Mouse (Mus musculus) B cell, adult 62 days (primary cell): ENCODE results near the gene Khdc3. TPM values are rescaled to one million over a fixed set of nuclear protein-coding genes. Genes with fewer than 3 reads are reported as not detected.

ENCODE experiments used
- total RNA-seq: library from RNA; stranded (reverse); gene quantifications from 4 replicates; pipeline ENCODE4 v1.2.4, GENCODE M21; 2023

The Khdc3 gene
- total RNA-seq: 1.1 to 1.7 TPM in 2 of 4 replicates, not detected in the others

DNA sequence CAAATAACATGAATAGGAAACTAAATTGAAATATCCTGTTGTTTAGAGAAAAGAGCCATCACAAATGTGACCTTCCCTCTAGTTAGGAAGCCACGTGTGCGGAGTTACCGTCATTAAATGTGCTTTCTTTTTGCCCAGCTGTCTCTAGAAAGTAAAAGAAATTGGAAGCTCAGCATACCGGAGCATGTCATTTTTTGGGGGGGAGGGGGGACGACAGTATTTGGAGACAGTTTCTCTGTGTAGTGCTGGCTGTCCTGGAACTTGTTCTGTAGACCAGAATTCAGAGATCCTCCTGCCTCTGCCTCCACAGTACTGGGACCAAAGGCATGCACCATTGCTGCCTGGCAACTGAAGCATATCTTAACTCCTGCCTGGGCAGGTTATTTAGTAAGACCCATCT lies at the start of gene Khdc3:
Gene Khdc3 (plus strand): TSS at position 301 of the 400 bp plus-strand sequence.

DNA sequence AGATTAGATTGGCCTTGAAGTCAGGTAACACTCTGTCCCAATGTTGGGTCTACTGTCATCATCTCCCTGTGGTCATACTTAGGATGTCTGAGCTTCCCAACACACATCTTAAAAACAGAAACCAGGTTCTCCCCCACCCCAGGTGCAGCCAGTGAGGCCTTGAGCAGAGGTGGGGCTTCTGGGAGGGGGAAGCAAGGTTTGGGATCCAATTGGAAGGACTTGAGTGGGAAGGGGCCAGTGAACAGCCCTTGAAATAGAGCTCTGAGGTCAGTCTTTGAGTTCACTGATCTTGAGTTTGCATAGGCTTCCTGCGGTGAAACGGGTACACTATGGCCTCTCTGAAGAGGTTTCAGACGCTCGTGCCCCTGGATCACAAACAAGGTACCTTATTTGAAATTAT lies 545 bp downstream of the Khdc3 start, which contains the start of gene Gm20509:
Gene Gm20509 (plus strand): TSS at position 290 of the 400 bp plus-strand sequence.

DNA sequence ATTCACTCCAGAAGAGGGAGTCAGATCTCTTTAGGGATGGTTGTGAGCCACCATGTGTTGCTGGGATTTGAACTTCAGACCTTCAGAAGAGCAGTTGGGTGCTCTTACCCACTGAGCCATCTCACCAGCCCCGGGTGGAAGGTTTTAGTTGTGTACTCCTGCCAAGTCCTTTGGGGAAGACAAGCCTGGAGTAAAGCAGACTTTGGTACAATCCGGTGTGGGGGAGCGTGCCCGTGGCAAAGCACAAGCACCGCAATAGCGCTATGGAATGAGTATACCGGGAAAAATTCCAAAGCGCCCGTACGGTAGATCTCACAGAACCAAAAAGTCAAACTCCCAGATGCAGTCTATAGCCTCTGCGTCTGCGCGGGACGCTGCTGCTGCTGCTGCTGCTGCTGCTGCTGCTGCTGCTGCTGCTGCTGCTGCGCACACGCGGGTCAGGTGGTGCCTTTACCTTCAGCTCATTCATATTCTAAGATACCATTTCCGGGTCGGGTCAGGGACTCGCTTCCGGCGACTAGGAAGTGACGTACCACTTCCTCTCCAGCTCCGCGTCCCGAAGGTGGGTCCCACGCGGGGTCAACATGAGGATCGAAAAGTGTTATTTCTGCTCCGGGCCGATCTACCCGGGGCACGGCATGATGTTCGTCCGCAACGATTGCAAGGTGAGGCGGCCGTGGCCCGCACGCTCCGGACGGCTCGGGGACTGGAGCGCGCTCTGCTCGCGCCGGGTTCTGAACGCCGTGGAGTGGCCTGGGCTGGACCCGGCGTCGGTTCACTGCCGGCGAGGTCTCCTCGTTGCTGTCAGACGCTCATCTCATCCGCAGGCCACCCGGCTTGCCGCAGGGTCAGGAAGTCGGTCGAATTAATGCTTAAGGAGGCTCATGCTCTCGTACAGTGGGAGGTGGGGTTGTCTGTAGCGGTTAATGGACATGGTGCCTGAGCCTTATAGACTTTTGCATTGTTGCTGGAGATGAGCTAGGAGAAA lies 11.6 kb downstream of the Khdc3 start, which contains the start of gene Rsl24d1:
Gene Rsl24d1 (plus strand): TSS at position 508 of the 988 bp plus-strand sequence.

Other genes with a start within 250 kb of the Khdc3 start
- gene Pygo1, start 176.2 kb upstream of the Khdc3 start, total RNA-seq: not detected in 4 replicates
- gene Dyx1c1, start 143.1 kb upstream of the Khdc3 start, total RNA-seq: 0.60 TPM in 3 of 4 replicates, not detected in the other
- 0.30 to 0.50 TPM in 2 of 4 replicates, not detected in the others for gene Gm44503, start 143.0 kb upstream of the Khdc3 start, total RNA-seq
- gene Ccpg1os, start 116.5 kb upstream of the Khdc3 start, total RNA-seq: 1.8 to 3.5 TPM (median 2.9 TPM) in 4 replicates
- 41.6 to 48.8 TPM (median 44.2 TPM) in 4 replicates for gene Ccpg1, start 116.4 kb upstream of the Khdc3 start, total RNA-seq
- 10.4 to 14.2 TPM (median 13.9 TPM) in 4 replicates for gene Pigb, start 61.5 kb upstream of the Khdc3 start, total RNA-seq
- 12.1 to 18.3 TPM (median 15.5 TPM) in 4 replicates for gene Rab27a, start 57.0 kb upstream of the Khdc3 start, total RNA-seq
- not detected in 4 replicates for gene Gm20509, start 634 bp downstream of the Khdc3 start, total RNA-seq
- gene Rsl24d1, start 11.6 kb downstream of the Khdc3 start, total RNA-seq: 55.4 to 73.5 TPM (median 58.6 TPM) in 4 replicates